Mouse (Mus musculus) mesoderm, embryonic 11.5 days (tissue): ENCODE results near the gene Dock10.

ENCODE experiments used
- DNase-seq: peaks from one replicate; pipeline ENCODE4 v3.0.0-alpha.2; 2012; ENCODE audit warnings: low read depth, low spot score

Gene Dock10

GRCm38 (mm10) chr1:80613395-80614011 is 144.8 kb downstream of the Dock10 start:
- no peak for DNase-seq

GRCm38 (mm10) chr1:80607546-80607945 is 150.8 kb downstream of the Dock10 start:
- DNase-seq: no peak

- peak; percentile 11 for DNase-seq
Observed at GRCm38 (mm10) chr1:80606131-80606754, 152.1 kb downstream of the Dock10 start.

- DNase-seq: no peak
Observed at GRCm38 (mm10) chr1:80604332-80604731, 154.0 kb downstream of the Dock10 start.

GRCm38 (mm10) chr1:80603081-80603480 is 155.2 kb downstream of the Dock10 start:
- DNase-seq: no peak

- DNase-seq: no peak
Observed at GRCm38 (mm10) chr1:80583281-80583680, 175.0 kb downstream of the Dock10 start.

- no peak for DNase-seq
Observed at GRCm38 (mm10) chr1:80582186-80582585, 176.1 kb downstream of the Dock10 start.

- DNase-seq: no peak
Observed at GRCm38 (mm10) chr1:80576898-80577297, 181.4 kb downstream of the Dock10 start.

GRCm38 (mm10) chr1:80556446-80556845 is 201.9 kb downstream of the Dock10 start:
- no peak for DNase-seq

GRCm38 (mm10) chr1:80541522-80541921 is 216.8 kb downstream of the Dock10 start:
- peak; percentile 4 for DNase-seq

GRCm38 (mm10) chr1:80522197-80522596 is 236.1 kb downstream of the Dock10 start:
- DNase-seq: no peak

- no peak for DNase-seq
Observed at GRCm38 (mm10) chr1:80520456-80520855, 237.9 kb downstream of the Dock10 start.

- no peak for DNase-seq
Observed at GRCm38 (mm10) chr1:80519893-80520292, 238.4 kb downstream of the Dock10 start.

GRCm38 (mm10) chr1:80515836-80516235 is 242.5 kb downstream of the Dock10 start:
- peak; percentile 20 for DNase-seq

- DNase-seq: peak; percentile 8
Observed at GRCm38 (mm10) chr1:80512210-80512948, 245.9 kb downstream of the Dock10 start.

- DNase-seq: peak; percentile 23
Observed at GRCm38 (mm10) chr1:80504757-80505156, 253.6 kb downstream of the Dock10 start.

GRCm38 (mm10) chr1:80504081-80504480 is 254.2 kb downstream of the Dock10 start:
- DNase-seq: no peak

- DNase-seq: no peak
Observed at GRCm38 (mm10) chr1:80502456-80503165, 255.7 kb downstream of the Dock10 start.

GRCm38 (mm10) chr1:80499264-80499663 is 259.1 kb downstream of the Dock10 start:
- DNase-seq: no peak

- DNase-seq: no peak
Observed at GRCm38 (mm10) chr1:80496360-80496759, 262.0 kb downstream of the Dock10 start.

- no peak for DNase-seq
Observed at GRCm38 (mm10) chr1:80483419-80483818, 274.9 kb downstream of the Dock10 start.

- no peak for DNase-seq
Observed at GRCm38 (mm10) chr1:80474942-80475341, 283.4 kb downstream of the Dock10 start.
